Mouse (Mus musculus): ENCODE results near the gene Alg5. TPM values are rescaled to one million over a fixed set of nuclear protein-coding genes. Genes with fewer than 3 reads are reported as not detected.
"Not testable (repeated sequence)": the region's sequence is repeated elsewhere in the genome, so short reads cannot be mapped to it uniquely, and the experiment has no call there.

The Alg5 gene
- polyA plus RNA-seq (2012), result not detected in 2 replicates

DNA sequence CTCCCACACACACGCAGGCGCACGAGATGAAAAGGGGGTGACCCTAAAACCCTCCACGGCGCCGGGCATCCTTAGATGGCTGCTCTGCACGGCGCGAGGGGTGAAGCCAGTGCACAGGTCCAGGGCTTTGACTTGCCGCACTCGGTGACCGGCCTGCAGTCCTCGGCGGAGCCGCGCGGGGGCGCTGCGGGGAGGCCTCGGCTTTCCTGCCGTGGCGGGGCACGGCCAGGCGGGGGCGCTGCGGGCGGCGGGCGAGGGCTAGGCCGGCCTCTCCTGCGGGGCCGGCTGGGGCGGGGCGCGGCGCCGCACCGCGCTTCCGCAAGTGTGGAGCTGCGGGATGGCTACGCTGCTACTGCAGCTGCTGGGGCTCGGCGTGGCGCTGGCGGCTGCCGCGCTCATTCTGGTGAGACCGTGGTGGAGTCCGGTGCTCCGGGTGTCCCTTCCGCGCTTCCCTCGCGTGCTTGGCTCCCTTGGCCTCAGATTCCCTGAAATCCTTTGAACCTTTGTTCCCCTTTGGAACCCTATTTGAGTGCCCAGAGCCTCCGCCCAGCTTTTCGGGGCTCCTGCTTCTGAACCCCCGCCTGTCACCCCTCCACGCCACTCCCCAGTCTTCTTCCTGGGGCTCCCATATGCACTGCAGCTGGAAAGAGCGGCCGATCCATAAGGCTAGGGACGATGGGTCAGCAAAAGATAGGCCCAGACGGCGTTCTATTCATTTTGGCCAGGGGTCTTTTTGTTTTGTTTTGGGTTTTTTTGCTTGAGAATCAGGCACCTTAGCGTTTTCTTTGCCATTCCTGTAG, at the start of gene Alg5, which contains the start of gene Exosc8:
Gene Alg5 (plus strand): TSS at position 293 of the 800 bp plus-strand sequence.
Gene Exosc8 (minus strand): TSS at position 147 of the 800 bp plus-strand sequence.
- H3K4me3 ChIP-seq (replicated peaks), result peak within 1 kb of the TSS; percentile 79
- H3K4me1 ChIP-seq (ENCODE audit: control insufficient read depth), result peaks cover 35% of the 10 kb centered on the region
- no peaks in the 10 kb centered on the region for H3K9me3 ChIP-seq (ENCODE audit: control insufficient read depth, low read length)
- peaks cover 48% of the 10 kb centered on the region for H3K36me3 ChIP-seq (ENCODE audit: control insufficient read depth)
- no peaks in the 10 kb centered on the region for H3K27me3 ChIP-seq (ENCODE audit: control insufficient read depth)
- TF ChIP-seq GATA1 (IDR thresholded peaks at IDR 0.05; ENCODE audit: low read length) (no peak), TAL1 (IDR thresholded peaks at IDR 0.05; ENCODE audit: low read length) (no peak)

DNA sequence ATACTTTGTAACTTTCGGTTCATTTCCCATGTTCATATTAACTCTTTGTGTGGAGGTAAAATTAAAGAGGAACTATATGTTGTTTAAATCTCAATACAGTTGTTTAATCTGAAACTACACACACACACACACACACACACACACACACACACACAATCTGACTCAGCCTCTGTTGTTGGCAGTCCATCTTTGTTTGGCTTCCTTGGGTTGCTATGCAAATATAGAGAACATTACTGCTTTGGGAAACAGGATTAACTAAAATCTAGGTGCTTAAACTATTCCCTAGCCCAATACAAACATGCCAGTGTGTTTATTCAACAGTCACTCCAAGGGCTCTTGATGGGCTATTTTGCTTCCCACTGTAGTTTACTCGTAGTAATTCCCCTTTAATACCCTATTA, 48.1 kb upstream of the Alg5 start:
- TF ChIP-seq TAL1 (IDR thresholded peaks at IDR 0.05; ENCODE audit: low read length), result no peak
- TF ChIP-seq GATA1 (IDR thresholded peaks at IDR 0.05; ENCODE audit: low read length), result no peak
- H3K27me3 ChIP-seq (ENCODE audit: control insufficient read depth), result no peaks in the 10 kb centered on the region
- no peak overlapping the region for H3K4me3 ChIP-seq (replicated peaks)
- H3K4me1 ChIP-seq (ENCODE audit: control insufficient read depth), result peaks cover 8% of the 10 kb centered on the region
- H3K9me3 ChIP-seq (ENCODE audit: control insufficient read depth, low read length), result no peaks in the 10 kb centered on the region
- H3K36me3 ChIP-seq (ENCODE audit: control insufficient read depth), result no peaks in the 10 kb centered on the region

DNA sequence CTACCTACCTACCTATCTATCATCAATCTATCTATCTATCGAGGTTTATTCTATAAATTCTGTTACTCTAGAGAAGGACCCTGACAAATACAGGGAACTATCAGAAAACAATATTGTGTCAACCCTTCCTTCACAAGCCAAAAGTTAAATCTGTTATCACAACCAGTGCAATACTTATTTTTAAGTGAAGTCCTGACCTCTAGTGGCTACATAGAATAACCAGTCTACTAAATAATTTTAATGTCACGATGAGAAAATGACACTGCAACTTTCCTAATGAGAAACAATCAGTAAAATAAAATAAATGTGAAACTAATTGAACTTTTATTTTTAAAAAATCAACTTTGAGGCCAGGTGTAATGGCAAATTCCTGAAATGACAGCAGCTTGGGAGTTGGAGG, 46.2 kb upstream of the Alg5 start:
- Histone ChIP-seq H3K27me3 (ENCODE audit: control insufficient read depth) (no peaks in the 10 kb centered on the region), H3K9me3 (ENCODE audit: control insufficient read depth, low read length) (no peaks in the 10 kb centered on the region), H3K4me1 (ENCODE audit: control insufficient read depth) (peaks cover 13% of the 10 kb centered on the region), H3K36me3 (ENCODE audit: control insufficient read depth) (no peaks in the 10 kb centered on the region), H3K4me3 (replicated peaks) (no peak overlapping the region)
- TF ChIP-seq GATA1 (IDR thresholded peaks at IDR 0.05; ENCODE audit: low read length) (no peak), TAL1 (IDR thresholded peaks at IDR 0.05; ENCODE audit: low read length) (no peak)

DNA sequence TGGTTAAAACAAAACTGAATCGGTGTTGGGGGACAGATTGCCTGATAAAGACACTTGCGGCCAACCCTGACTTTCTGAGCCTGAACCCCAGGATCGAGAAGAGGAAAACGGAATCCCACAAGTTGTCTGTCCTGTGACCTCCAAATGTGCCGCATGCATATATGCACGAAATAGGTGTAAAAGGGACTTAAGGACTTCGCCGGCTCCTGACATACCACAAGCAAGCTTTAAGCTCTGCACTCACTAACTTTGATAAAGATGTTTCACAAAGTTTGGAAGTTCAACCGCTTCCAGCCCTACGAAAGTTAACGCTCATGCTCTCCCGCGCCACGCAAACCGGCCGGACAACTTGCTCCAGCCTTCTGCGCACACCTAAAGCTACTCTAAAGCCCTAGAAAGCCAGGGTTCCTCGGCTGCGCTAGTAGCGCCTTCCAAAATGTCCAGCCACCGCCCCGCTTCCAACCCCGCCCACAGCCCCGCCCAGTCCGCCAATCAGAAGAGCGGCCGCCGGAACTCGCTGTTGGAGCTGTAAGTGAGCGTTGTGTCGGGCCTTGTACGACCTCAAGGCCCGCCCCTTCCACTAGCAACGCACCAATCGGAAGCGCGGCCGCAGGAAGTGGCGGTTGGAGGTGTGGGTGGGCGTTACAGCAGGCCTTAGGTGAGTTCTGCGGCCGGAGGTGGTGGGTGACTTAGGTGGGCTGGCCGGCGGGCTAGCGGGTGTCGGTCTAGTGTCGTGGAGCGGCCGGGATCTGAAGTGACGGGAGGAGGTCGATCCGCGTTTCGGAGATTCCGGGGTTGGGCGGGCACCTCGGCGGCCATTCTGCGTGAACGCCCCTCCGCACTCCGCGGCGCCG, 42.9 kb upstream of the Alg5 start, which contains the start of gene Supt20:
Gene Supt20 (plus strand): TSS at position 606 of the 854 bp plus-strand sequence.
- peak within 1 kb of the TSS; percentile 88 for H3K4me3 ChIP-seq (replicated peaks)
- peaks cover 25% of the 10 kb centered on the region for H3K36me3 ChIP-seq (ENCODE audit: control insufficient read depth)
- H3K4me1 ChIP-seq (ENCODE audit: control insufficient read depth), result peaks cover 27% of the 10 kb centered on the region
- no peaks in the 10 kb centered on the region for H3K9me3 ChIP-seq (ENCODE audit: control insufficient read depth, low read length)
- no peak for TF ChIP-seq TAL1 (IDR thresholded peaks at IDR 0.05; ENCODE audit: low read length)
- TF ChIP-seq GATA1 (IDR thresholded peaks at IDR 0.05; ENCODE audit: low read length), result peak; percentile 71
- no peaks in the 10 kb centered on the region for H3K27me3 ChIP-seq (ENCODE audit: control insufficient read depth)

DNA sequence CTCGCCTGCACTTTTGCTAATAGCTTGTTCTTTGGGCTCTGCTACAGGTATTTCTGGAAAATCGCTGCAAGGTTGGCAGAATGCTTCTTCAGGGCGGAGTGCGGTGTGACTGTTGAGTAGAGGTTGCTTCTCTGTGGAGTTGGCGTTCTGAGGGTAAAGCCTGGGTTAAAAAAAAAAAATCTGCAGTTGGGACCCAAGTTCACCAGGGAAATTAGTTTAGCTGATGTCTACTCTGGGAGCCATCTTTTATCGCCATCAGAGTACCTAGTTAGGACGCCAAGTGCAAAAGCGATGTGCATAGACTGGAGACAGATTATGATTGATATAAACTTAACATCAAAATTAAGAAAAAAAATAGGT, 42.3 kb upstream of the Alg5 start:
- peaks cover 32% of the 10 kb centered on the region for H3K36me3 ChIP-seq (ENCODE audit: control insufficient read depth)
- peak overlapping the region; percentile 88 for H3K4me3 ChIP-seq (replicated peaks)
- H3K9me3 ChIP-seq (ENCODE audit: control insufficient read depth, low read length), result no peaks in the 10 kb centered on the region
- no peaks in the 10 kb centered on the region for H3K27me3 ChIP-seq (ENCODE audit: control insufficient read depth)
- H3K4me1 ChIP-seq (ENCODE audit: control insufficient read depth), result peaks cover 27% of the 10 kb centered on the region
- no peak for TF ChIP-seq GATA1 (IDR thresholded peaks at IDR 0.05; ENCODE audit: low read length)
- TF ChIP-seq TAL1 (IDR thresholded peaks at IDR 0.05; ENCODE audit: low read length), result no peak

DNA sequence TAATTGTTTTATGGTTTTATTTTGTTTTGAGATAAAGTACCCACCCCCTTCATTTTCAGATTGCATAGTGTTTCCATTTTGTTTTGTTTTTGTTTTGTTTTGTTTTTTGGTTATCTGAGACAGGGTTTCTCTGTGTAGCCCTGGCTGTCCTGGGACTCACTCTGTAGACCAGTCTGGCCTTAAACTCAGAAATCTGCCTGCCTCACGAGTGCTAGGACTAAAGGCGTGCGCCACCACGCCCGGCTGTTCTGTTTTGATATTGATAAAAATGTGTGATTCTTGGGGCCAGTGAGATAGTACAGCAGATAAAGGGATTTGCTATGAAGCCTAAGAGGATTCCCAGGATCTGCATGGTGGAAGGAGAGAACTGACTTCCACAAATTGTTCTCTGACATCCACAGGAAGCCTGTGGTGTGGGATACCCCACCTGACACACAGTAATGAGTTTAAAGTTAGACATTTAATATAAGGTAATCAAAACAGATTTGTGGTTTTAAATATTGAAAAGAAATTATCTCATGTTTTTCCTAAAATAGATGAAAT, 35.5 kb upstream of the Alg5 start:
- TF ChIP-seq TAL1 (IDR thresholded peaks at IDR 0.05; ENCODE audit: low read length) (no peak), GATA1 (IDR thresholded peaks at IDR 0.05; ENCODE audit: low read length) (no peak)
- peaks cover 81% of the 10 kb centered on the region for H3K36me3 ChIP-seq (ENCODE audit: control insufficient read depth)
- H3K9me3 ChIP-seq (ENCODE audit: control insufficient read depth, low read length), result no peaks in the 10 kb centered on the region
- H3K4me3 ChIP-seq (replicated peaks), result no peak overlapping the region
- H3K27me3 ChIP-seq (ENCODE audit: control insufficient read depth), result no peaks in the 10 kb centered on the region
- H3K4me1 ChIP-seq (ENCODE audit: control insufficient read depth), result peaks cover 19% of the 10 kb centered on the region

DNA sequence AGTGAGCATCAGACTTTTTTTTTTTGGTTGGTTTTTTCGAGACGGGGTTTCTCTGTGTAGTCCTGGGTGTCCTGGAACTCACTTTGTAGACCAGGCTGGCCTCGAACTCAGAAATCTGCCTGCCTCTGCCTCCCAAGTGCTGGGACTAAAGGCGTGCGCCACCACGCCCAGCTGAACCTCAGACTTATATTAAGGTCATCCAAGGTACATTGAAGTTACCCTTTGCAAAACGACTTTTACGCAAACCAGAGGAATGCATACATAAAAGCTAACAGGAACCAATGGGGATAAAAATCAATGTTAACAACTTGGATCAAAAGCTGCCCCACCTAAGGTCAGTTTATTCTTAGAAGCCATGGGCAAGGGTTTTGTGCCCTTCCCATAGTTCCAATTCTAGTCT, 31.2 kb upstream of the Alg5 start:
- not testable (repeated sequence) for H3K4me1 ChIP-seq (ENCODE audit: control insufficient read depth); H3K4me3 ChIP-seq (replicated peaks); H3K27me3 ChIP-seq (ENCODE audit: control insufficient read depth); H3K9me3 ChIP-seq (ENCODE audit: control insufficient read depth, low read length)
- H3K36me3 ChIP-seq (ENCODE audit: control insufficient read depth), result peaks cover 84% of the 10 kb centered on the region

DNA sequence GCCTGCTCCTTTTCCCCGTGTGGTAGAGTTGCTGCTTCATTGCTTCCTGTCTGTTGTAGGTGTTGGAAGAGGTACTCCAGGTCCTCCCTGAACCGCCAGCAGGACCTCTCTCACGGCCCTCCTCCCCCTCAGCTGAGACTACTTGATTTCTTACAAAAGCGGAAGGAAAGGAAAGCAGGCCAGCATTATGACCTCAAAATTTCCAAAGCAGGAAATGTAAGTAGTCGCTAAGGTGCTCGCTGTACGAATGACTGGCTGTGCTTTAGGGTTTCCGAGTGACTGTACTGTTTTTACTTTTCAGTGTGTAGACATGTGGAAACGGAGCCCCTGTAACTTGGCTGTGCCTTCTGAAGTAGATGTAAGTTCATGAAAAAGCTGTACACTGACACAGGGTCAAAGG, 26.4 kb upstream of the Alg5 start:
- no peak for TF ChIP-seq TAL1 (IDR thresholded peaks at IDR 0.05; ENCODE audit: low read length)
- no peak for TF ChIP-seq GATA1 (IDR thresholded peaks at IDR 0.05; ENCODE audit: low read length)
- H3K36me3 ChIP-seq (ENCODE audit: control insufficient read depth), result peaks cover 94% of the 10 kb centered on the region
- no peaks in the 10 kb centered on the region for H3K9me3 ChIP-seq (ENCODE audit: control insufficient read depth, low read length)
- H3K4me3 ChIP-seq (replicated peaks), result no peak overlapping the region
- H3K27me3 ChIP-seq (ENCODE audit: control insufficient read depth), result no peaks in the 10 kb centered on the region
- no peaks in the 10 kb centered on the region for H3K4me1 ChIP-seq (ENCODE audit: control insufficient read depth)

DNA sequence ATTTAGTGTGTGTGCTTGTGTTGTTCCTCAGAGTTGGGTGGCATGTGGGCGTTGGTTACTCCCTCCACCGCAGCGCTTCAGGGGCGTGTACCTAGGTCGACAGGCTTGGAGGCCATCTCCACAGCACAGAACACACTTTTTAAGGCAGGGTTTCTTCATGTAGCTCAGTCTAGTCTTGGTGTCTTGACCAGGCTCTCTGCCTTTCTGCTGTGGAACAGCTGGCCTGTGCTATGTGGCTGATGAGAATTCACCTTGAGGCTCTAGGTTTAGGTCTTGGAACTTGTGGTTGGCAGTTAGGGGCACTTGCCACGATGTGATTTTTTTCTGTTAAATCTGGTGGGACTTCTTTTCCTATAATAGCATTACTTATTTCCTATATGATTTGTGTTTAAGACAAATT, 21.1 kb upstream of the Alg5 start, which contains the start of gene Gm21958:
Gene Gm21958 (minus strand): TSS at position 101 of the 400 bp plus-strand sequence.
- Histone ChIP-seq H3K9me3 (ENCODE audit: control insufficient read depth, low read length) (no peaks in the 10 kb centered on the region), H3K4me3 (replicated peaks) (no peak within 1 kb of the TSS), H3K27me3 (ENCODE audit: control insufficient read depth) (no peaks in the 10 kb centered on the region), H3K4me1 (ENCODE audit: control insufficient read depth) (no peaks in the 10 kb centered on the region), H3K36me3 (ENCODE audit: control insufficient read depth) (peaks cover 94% of the 10 kb centered on the region)
- TF ChIP-seq GATA1 (IDR thresholded peaks at IDR 0.05; ENCODE audit: low read length), result no peak
- TF ChIP-seq TAL1 (IDR thresholded peaks at IDR 0.05; ENCODE audit: low read length), result no peak
